Mouse (Mus musculus): ENCODE measurements around the gene Nudc.
A peak's percentile ranks its signal among the peaks of the same experiment; 100 is the strongest.

The Nudc gene

DNA sequence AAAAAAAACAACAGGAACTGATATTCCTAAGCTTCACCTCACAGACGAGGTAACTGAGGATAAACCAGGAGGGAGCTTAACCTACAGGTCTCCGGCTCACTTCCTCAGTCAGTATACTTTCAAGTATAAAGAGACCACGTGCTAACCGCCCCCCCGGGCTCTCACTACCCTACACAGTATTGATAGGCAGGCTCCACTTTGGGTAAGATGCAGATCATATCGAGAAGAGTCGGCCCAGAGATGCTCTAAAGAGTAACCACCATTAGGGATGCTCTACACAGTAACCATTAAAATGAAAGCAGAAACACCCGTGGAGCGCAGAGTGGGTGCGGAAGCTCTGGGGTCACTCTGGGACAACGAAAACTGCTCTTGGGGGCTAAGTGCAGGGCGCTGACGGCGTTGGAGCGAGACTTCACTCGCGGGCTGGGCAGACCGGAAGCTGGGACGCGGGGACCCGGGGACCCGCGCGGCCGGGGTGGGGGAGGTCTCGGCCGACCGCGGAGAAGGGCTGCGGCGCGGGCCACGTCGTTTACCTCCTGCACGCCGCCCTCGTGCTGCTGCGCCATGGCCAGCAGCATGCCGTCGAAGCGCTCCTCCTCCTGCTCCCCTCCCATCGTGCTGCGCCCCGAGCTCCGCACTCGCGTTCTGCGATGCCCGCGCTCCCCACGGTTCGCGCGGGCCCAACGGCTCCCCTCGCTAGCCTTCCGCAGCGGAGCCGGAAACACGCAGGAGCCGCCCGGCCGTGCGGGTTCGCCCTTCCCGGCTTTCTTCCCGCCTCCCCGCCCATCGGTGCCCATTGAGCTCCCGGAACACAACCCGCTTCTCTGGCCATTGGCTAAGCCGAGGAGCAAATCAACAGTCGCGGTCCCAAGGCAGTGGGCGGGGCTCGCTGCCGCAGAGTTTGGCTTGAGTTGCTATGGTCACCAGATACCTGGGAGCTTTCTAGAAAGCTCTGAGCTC, at the start of gene Nudc:
Gene Nudc, minus strand, starts transcription at position 725 of the 960 bp plus-strand sequence.
- peak; percentile 93 for DNase-seq (ENCODE audit: low read depth)

DNA sequence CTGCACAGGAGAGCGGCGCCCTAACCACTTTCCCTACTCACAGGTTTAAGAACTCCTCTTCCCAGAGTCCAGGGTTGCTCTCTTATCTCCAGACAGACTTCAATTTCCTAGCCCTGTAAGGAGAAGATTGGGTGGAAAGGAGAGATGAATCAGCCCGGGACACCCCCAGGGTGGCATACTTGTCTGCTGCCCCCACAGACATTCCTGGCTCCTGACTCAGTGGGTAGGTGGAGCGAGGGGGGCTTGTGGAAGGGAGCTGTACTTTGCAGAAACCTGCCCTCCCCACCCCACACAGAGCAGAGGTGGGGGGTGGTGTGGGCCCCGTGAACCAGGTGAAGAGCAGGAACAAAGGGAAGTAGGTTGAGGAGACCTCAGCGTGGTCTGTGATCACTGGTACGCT, 49.7 kb upstream of the Nudc start:
- DNase-seq (ENCODE audit: low read depth): no peak

DNA sequence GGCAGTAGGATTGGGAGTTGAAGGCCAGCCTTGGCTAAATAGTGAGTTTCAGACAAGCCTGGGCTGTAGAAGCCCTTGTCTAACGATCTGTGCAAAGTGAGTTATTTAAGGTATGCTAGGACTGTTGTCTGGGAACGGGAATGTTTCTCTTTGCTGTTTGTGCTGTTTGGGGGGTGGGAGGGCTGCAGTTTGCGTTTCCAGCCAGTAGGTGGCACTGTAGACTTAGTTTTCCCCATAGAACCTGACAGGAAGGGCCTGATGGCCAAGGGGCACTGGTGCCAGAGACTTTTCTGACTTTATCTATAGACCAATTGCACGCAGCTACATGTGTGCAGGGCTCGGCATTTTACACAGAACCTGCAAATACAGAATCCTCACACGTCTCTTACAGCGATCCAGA, 46.8 kb upstream of the Nudc start:
- DNase-seq (ENCODE audit: low read depth): peak; percentile 78

DNA sequence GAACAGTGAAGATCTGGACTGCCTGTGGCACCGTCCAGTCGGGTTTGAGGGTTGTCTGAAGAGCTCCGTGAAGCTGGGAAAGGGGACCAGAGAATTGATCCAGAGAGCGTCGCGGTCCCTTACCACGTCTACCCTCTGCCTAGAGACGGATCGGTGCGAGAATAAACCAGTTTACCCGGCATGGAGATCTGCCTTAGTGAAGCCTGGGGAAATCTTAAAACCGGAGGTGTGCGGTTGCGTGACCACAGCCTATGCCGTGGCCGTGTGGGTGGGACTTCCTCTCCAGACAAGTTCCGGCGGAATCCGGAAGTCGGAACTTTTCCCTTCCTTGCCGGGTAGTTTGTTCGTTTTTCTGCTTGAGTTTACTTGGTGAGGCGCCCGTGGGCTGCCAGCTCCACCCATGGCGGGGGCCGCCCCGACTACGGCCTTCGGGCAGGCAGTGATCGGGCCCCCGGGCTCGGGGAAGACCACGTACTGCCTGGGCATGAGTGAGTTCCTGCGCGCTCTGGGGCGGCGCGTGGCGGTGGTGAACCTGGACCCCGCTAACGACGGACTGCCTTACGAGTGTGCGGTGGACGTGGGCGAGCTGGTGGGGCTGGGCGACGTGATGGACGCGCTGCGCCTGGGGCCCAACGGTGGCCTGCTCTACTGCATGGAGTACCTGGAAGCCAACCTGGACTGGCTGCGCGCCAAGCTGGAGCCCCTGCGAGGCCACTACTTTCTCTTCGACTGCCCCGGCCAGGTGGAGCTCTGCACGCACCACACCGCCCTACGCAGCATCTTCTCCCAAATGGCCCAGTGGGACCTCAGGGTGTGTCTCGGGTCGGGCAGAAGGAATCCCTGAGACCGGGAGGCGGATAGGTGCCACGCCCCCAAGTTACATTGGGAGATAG, 38.5 kb upstream of the Nudc start, which contains the start of gene Gpn2:
Gene Gpn2, plus strand, starts transcription at position 304 of the 893 bp plus-strand sequence.
- peak; percentile 91 for DNase-seq (ENCODE audit: low read depth)

DNA sequence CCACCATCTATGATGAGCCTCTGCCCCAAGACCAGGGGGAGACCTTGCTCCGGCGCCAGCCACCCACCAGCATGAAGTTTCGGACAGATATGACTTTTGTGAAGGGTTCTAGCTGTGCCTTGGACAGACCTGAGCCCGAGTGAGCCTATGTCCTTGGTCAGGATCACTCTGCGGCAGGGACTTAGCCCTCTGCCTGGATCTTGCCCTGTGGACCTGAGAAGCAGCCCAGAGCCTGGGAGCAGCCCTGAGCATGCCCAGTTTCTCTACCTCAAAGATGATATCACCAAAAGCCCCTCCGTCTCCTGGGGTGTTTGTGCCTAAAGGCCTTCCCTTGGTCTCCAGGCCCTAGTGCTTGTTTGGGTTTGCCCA, 37.9 kb upstream of the Nudc start:
- no peak for DNase-seq (ENCODE audit: low read depth)

DNA sequence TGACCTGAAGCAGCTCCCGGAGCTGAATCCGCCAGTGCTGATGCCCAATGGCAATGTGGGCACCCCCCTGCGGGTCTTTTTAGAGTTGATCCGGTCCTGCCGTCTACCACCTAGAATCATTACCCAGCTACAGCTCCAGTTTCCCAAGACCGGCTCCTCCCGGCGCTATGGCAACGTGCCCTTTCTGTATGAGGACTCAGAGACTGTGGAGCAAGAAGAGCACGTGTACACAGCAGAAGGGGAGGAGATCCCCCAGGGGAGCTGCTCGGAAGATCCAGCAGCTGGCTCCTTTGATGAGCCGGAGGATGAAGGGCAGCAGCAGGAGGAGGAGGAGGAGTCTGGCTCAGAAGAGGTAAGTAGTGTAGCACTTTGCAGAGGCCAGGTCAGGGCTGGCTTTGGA, 32.2 kb upstream of the Nudc start:
- no peak for DNase-seq (ENCODE audit: low read depth)

DNA sequence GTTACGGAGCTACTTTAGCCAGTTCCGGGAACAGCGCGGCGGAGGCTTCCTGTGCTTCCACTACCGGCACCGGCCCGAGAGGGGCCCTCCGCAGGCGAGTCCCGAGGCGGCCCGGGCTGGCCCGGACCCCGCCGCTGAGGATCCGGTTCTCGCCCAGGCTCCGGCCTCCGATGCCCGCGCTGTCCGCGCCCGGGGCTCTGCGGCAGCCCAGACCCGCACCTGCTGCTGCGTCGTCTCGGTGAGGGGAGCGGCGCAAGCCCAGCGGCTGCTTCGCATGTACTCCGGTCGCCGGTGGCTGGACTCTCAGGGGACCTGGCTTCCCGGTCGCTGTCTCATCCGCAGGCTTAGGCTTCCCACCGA, 29.0 kb upstream of the Nudc start:
- no peak for DNase-seq (ENCODE audit: low read depth)

DNA sequence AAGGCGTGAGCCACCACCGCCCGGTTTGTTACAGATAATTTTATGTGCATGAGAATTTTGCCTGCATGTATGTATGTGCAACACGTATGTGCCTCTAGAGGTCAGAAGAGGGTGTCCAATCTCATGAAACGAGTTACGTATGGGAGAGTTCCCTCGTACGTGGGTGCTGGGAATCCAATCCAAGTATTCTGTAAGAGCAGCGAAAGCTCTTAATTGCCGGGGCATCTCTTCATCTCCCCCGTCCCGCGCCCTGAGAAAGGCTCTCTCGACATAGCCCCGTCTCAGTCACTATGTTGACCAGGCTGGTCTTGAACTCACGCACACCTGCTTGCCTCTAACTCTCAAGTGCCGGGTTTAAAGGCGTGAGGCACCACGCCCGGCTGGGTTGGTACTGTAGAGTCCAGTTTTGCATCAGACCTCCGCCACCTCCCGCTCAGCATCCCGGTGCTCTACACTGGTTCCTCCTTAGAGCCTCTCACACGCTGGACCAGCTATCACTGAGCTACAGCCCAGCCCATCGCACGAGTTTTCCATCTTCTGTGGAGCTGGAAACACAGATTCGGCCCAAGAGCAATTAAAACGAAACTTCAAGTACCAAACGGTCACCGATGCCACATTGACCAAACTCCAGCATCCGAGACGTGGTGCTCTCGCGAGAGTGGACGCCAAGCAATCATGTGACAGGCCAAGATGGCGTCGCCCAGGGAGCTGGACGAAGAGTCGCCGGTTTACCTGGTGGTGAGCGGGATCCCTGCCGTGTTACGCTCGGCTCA, 28.5 kb upstream of the Nudc start, which contains the start of gene Gpatch3:
Gene Gpatch3, plus strand, starts transcription at position 676 of the 773 bp plus-strand sequence.
- peak; percentile 94 for DNase-seq (ENCODE audit: low read depth)

DNA sequence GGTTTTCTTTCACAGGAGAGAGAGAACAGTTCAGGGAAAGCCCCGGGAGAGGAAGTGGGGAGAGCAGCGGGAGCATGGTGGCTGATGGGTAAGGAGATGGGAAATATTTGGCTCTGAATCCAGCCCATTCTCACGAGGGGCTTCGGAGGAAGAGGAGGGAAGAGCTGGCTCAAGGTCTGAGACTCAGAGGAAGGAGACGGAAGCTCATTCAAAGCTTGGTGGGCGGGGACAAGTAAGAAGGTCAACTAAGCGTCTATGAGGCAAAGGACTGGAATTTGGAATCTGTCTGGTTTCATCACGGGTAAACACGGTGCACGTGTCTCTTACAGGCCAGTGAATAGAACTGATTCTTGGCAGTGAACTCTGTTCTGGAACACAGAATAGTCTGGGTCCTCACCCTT, 24.3 kb upstream of the Nudc start:
- DNase-seq (ENCODE audit: low read depth): peak; percentile 29

DNA sequence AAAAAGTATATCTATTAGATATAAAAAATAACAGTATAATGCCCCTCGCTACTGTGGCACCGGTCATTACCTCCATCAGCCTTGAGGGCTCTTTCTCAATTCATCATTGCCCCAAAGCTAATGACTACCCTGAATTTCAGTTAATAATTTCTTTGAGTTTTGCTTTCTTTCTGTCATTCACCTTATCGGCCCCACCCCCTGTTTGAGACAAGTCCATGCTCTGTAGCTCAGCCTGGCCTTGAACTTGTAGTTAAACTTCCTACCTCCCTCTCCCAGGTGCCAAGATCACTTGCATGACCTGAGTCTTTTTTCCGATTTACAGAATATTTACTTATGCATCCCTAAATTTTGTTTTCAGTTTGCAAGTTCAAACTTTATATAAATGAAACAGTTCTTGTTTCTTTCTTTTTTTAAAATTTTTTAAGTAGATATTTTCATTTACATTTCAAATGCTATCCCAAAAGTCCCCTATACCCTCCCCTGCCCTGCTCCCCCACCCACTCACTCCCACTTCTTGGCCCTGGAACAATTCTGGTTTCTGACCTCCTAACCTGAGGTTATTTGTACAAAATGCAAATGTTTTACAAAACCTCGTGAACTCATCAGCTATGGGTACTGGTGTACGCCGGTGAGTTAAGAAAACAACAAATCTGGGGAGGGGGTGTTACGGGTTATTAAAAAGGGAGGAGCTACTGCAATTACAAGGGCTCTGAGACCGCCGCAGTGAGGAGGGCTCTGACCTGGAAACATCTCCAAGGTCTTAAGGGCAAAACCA, 23.7 kb upstream of the Nudc start:
- no peak for DNase-seq (ENCODE audit: low read depth)

DNA sequence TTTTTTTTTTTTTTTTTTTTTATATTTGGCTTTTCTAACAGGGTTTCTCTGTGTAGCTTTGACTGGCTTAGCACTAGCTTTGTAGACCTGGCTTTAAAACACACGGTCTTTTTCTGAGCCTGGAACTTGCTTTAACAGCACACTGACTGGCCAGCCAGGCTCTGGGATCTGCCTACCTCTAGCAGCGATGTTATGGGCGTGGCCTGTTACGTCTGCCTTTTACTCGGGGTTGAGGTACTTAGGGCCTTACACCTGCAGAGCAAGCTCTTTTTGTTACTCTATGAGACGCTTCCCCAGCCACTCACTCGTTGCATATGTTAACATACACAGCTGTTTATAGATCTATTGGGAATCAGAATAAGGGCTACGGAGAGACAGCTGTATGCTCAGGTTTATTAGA, 21.5 kb upstream of the Nudc start:
- no peak for DNase-seq (ENCODE audit: low read depth)

DNA sequence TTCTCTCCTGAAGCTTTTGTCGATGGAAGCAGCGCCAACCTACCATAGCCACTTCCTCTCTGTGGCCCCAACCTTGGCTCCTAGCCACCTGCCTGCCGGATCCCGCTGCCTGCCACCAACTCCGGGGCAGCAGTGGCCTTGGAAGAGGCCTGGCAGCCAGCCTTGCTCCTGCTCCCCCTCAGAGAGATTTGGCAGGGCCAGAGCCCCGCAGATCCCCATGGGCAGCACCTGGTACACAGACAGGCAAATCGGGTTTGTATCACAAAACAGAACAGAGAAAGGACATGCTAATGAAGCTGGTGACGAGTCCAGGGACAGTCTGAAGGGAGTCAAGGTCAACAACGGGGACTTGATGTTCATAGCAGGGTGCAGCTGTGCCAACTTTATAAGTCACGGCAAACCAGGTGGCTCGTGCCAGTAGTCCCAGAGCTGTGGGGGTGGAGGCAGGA, 17.4 kb upstream of the Nudc start:
- DNase-seq (ENCODE audit: low read depth): peak; percentile 91

DNA sequence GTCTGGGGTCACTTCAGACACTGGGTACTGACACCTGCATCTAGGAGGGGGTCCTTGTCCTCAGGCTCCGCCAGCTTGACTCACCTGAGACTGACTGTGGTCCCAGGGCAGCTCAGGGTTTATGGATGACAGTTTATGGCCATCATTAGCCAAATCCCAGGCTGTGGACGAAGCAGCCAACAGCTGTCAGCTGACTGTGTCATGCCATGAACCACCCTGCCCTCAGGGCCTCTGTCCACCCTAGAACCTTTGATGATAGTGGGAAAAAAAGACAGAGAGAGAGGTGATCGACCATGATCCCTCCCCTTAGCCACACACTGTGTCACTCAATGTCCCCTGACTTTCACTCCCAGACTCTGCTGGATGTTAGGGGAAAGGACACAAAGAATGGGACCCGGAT, 15.8 kb upstream of the Nudc start:
- no peak for DNase-seq (ENCODE audit: low read depth)

DNA sequence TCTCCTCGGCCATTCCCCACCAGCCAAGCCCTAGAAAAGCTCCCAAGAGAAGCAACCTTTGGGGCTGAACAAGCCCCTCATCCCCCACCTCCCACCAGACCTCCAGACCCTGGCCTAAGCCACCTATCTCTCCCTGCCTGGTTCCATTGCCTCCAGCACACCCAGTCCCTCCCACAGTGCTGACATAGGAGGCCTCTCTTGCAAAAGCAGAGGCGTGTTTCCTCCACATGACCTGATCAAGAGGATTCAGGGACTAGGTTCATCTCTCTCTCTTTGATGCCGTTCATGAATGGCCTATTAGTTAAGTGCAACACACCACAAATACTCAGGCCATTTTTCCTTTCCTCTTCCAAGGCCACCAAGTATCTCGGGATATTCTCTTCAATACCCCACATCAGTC, 14.1 kb upstream of the Nudc start:
- DNase-seq (ENCODE audit: low read depth): peak; percentile 30

DNA sequence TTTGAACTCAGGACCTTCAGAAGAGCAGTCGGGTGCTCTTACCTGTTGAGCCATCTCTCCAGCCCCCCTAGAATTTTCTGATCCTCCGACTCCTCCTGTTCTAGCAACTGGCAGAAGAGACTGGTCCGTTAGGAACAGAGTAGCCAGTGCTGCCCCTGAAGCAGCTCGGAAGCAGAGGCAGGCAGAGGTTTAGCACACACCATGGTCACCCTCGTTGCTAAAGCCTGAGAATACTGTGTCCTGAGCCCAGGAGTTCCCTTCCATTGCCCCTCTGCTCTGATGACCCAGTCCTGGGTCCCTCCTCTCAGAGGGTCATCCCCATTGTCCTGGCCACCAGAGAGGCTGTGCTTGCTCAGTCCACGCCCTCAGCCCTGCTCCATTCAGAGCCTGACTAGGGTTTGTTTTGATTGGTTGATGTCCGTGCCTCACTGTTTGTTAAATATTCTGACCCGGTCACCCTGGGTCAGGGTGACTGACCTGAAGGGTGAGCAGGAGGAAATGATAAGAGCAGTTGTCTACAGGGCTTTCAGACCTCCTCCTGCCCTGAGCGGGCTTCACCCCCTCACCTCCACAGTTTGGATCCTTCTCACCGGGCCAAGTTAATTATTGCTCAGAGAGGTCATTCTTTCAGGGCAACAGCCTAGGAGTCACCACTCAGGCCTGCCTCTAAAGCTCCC, 11.4 kb upstream of the Nudc start:
- no peak for DNase-seq (ENCODE audit: low read depth)

DNA sequence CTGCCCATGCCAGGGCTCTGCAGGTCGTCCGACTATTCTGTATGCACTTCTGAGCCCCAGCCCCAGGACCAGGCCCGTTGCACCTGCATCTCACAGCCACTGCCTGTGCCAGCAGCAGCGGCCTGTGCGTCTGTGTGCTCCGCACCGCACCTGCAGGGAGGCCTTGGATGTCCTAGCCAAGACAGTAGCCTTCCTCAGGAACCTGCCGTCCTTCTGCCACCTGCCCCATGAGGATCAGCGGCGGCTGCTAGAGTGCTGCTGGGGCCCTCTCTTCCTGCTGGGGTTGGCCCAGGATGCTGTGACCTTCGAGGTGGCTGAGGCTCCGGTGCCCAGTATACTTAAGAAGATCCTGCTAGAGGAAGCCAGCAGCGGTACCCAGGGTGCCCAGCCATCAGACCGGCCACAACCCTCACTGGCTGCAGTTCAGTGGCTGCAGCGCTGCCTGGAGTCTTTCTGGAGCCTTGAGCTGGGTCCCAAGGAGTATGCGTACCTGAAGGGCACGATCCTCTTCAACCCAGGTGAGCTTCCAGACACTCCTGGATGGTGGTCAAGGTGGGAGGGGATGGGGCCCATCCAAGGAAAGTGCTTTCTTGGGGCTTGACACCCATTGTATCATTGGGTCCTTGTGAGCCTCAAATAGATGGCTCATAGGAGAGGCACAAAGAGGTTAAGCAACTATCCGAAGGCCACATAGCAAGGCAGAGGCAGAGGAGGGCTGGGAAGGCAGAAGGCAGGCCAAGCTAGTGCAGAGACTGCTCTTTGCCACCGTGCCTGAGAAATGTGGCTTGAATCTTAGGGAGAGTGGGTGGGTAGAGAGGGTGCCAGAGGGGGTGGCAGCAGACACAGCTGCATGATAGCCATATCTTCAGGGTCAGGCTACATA, 7.9 kb upstream of the Nudc start:
- DNase-seq (ENCODE audit: low read depth): no peak

DNA sequence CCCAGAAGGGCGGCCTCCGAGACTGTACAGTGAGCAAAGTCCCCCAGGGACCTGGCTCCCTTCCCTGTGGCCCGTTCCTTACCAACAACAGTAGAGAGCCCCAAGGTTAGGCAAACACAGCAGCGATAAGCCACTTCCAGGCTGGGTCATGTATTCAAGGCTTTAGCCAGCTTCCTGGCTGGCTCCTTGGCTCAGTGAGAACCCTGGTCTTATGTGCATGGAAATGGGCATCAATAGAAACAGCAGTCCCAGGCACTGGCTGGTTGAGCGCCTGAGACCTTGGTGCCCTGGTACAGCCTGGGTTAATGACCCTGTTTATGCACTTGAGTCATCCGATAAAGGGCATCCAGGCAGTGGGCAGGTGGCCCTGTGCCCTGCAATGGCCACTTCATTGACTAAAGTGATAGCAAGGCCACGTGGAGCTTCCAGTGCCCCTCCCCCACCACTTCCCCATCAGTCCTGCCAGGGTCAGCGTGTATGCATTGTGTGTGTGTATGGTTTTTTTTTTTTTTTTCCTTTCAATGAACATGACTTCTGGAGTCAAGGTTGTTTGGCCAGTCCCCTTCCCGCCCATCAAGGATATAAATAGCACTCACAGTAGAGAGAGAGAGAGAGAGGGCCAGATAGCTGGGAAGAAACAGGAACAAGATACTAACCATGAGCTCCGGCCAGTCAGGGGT, 7.1 kb upstream of the Nudc start, which contains the start of gene Nr0b2:
Gene Nr0b2, plus strand, starts transcription at position 609 of the 680 bp plus-strand sequence.
- peak; percentile 88 for DNase-seq (ENCODE audit: low read depth)

DNA sequence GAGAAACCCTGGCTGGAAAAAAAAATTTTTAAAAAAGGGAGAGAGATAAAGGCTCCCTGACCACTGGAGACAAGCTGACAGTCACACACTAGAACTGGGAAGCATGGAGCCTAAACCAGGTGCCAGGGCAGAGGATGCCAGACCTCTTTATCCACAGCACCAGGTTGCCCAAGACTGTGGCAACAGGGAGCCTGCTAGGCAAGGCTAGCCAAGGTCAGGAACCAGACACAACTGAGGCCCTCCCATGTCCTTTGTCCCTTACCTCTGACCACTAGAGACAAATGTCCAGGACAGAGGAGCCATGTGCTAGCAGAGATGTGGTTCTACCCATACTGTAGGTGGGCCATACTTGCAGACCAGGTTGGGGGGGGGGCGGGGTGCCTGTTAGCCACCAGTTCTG, 6.2 kb upstream of the Nudc start:
- no peak for DNase-seq (ENCODE audit: low read depth)

DNA sequence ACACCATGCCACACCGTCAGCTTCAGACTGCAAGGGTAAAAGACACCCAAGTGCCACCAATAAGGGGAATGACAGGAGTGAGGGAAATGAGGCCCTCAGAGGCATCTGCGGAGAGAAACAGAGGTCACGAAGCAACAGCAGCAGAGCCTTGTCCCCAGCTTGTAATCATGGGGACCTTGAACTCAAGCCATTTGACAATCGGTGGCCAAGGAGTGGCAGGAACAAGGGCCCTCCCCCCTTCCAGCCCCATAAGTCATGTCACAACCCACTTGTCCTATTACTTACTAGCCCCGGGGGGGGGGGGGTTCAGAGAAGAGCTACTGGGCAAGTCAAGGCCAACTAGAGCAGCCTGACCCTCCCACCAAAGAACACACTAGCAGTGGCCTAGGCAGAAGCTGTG, 9.1 kb downstream of the Nudc start:
- no peak for DNase-seq (ENCODE audit: low read depth)

All from 416B (cell line).